Mouse (Mus musculus) kidney, embryonic 14.5 days (tissue): ENCODE results near the gene Gm49369. TPM values are rescaled to one million over a fixed set of nuclear protein-coding genes. Genes with fewer than 3 reads are reported as not detected.

Experiments used
- polyA plus RNA-seq: library from polyadenylated mRNA; unstranded; fragments of >200 nt; fragmentation: Nextera tagmentation; extraction: Ambion mirVana; gene quantifications from 2 replicates; pipeline ENCODE4 v1.2.1, GENCODE M21; 2014

The Gm49369 gene
- polyA plus RNA-seq, 1 experiment from 2014 or later = not detected

Other genes starting within 250 kb of the Gm49369 start
- gene Gm39115, start 246.6 kb downstream of the Gm49369 start, polyA plus RNA-seq = not detected in 2 replicates
- gene Gm45337, start 238.1 kb downstream of the Gm49369 start, polyA plus RNA-seq = not detected in 2 replicates
- not detected in 2 replicates for gene Gm29735, start 225.6 kb downstream of the Gm49369 start, polyA plus RNA-seq
- not detected in 2 replicates for gene Gm4553, start 216.9 kb downstream of the Gm49369 start, polyA plus RNA-seq
- not detected in 2 replicates for gene Krtap5-2, start 206.7 kb downstream of the Gm49369 start, polyA plus RNA-seq
- gene Gm10153, start 192.3 kb downstream of the Gm49369 start, polyA plus RNA-seq = not detected in 2 replicates
- gene Krtap5-3, start 181.3 kb downstream of the Gm49369 start, polyA plus RNA-seq = not detected in 2 replicates
- gene Gm7579, start 170.8 kb downstream of the Gm49369 start, polyA plus RNA-seq = not detected in 2 replicates
- not detected in 2 replicates for gene Krtap5-5, start 152.7 kb downstream of the Gm49369 start, polyA plus RNA-seq
- not detected in 2 replicates for gene Gm40460, start 141.6 kb downstream of the Gm49369 start, polyA plus RNA-seq
- gene Gm2431, start 124.3 kb downstream of the Gm49369 start, polyA plus RNA-seq = not detected in 2 replicates
- not detected in 2 replicates for gene Gm4559, start 108.3 kb downstream of the Gm49369 start, polyA plus RNA-seq
- gene Krtap5-1, start 85.5 kb downstream of the Gm49369 start, polyA plus RNA-seq = not detected in 2 replicates
- not detected in 2 replicates for gene Krtap5-4, start 79.1 kb downstream of the Gm49369 start, polyA plus RNA-seq
- gene Ifitm10, start 8.9 kb downstream of the Gm49369 start, polyA plus RNA-seq = 1.4 and 1.7 TPM in 2 replicates
- 223 and 260 TPM in 2 replicates for gene Ctsd, start 5.4 kb upstream of the Gm49369 start, polyA plus RNA-seq
- gene Syt8, start 52.2 kb upstream of the Gm49369 start, polyA plus RNA-seq = not detected in 2 replicates
- gene Tnni2, start 59.1 kb upstream of the Gm49369 start, polyA plus RNA-seq = 3.1 and 3.7 TPM in 2 replicates
- 92.8 and 124 TPM in 2 replicates for gene Lsp1, start 78.1 kb upstream of the Gm49369 start, polyA plus RNA-seq
- gene Tnnt3, start 116.2 kb upstream of the Gm49369 start, polyA plus RNA-seq = 3.2 and 3.5 TPM in 2 replicates
- gene Mrpl23, start 150.0 kb upstream of the Gm49369 start, polyA plus RNA-seq = 30.3 and 33.4 TPM in 2 replicates